Mouse (Mus musculus) common myeloid progenitor, adult 5-6 weeks (primary cell): Measurements from ENCODE around the gene Mxd4. TPM values are rescaled to one million over a fixed set of nuclear protein-coding genes. Genes with fewer than 3 reads are reported as not detected.
A peak's percentile ranks its signal among the peaks of the same experiment; 100 is the strongest.

Source experiments
- ATAC-seq: replicated peaks from 2 replicates; pipeline ENCODE4 v1.8.0; 2016; ENCODE audit warnings: low read depth, mild to moderate bottlenecking, moderate TSS enrichment, inconsistent platforms; ENCODE audit not compliant: poor library complexity, severe bottlenecking
- total RNA-seq: library from RNA; stranded (forward); fragments of 200-1000, 187-1606 nt; gene quantifications from 2 replicates; pipeline ENCODE4 v1.2.3, GENCODE M21; 2017

Mxd4 gene
- total RNA-seq, 1 experiment from 2014 or later: 31.0 TPM

DNA sequence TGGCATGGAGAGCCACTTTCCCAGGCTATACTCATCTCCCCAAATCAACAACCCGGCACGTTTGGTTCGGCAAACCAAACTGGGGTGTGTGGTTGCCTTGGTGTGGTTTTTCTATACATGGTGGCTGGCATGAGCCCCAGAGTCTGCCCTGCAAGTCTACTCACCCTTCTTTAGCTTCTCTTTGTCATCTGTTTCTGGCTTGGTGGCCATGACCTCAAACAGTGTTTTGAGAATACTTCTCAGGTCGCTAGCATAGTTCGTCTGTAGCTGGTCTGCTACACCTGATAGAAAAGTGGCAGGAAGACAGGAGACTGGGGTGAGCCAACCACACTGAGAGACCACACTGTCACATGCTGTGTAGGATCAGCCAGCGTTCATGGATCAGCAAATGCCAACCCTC lies 11.1 kb upstream of the Mxd4 start:
- no peak for ATAC-seq

DNA sequence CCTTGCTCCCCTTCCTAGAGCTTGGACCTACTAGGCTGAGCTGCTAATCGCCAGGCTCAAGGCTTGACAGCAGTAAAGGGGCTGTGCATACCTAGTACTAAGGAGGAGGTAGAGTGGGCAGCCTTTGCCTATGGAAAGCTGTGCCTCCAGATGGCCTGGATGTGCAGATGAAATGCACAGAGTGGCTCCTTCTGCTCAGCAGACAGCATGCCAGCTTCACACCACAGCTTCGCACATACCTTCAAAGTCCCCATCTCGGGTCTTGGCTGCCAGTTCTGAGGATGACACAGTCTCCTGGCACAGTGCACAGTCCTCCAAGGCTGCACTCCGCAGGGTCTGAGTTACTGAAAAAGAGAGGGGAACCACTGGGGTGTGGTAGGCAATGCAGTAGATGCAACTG lies 9.7 kb upstream of the Mxd4 start:
- ATAC-seq: no peak

DNA sequence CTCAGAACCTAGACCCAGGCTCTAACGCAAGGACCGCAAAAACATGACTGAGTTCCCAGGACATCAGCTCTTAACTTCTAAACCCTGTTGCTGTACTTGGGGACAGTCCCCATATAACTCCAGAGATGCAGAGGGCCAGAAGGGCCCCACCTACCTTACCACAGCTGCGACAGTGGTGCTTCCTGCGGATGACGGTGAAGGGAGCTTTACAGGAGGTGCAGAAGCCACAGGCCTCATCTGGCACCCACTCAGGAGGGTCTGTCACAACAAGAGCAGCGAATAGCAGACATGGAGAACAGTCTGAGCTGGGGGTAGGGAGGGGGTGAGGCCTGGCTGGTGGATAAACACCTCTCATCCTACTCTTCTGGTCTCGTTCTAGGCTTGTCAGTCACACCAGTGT lies 8.9 kb upstream of the Mxd4 start:
- ATAC-seq: peak; percentile 73

DNA sequence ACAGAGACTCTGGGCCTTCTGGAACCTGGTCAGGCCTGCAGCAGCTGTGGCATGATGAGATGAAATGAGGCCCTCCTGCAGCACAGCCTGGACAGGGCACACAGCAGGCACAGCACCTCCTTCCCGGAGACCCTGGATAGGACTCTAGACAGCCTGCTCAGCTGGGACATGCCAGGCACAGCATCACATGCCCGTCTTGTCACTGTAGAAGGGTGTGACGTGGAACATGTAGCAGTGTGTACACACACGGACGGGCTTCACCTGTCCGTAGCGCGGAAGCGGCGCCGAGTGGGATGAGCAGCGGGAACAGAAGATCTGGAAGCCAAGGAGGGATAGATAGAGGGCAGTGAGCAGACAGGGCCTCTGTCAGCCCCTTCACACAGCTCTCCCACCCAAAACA lies 8.3 kb upstream of the Mxd4 start:
- no peak for ATAC-seq

DNA sequence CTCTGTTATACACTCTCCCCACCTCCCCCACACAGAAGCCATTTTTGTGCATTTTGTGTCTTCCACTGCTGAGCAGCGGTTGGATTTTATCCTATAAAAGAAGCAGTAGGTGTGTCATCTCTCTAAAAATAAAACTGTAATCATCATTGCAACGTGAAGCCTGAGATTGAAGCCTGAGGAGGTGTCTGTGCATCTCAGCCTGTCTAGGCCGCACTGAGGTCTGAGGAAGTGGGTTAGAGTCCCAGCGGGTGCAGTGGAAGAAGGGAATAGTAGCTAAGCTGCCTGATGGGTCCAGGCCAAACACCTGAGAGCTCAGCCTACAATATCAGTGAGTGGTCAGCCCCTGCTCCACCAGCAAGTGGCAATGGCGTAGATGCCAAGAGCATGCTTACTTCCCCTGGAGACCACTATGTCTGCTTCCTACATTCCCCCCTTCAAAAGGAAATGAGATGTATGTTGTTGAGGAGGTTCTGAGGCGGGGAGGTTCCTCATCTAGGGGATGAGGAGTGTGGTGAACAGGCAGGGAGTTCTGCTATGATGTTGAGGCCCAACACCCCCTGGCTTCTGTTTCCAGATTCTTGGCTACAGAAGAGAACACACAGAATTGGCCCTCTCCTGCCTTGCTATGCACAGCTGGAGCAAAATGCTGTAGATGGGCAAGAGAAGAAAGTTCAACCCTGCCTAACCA lies 7.6 kb upstream of the Mxd4 start:
- peak; percentile 31 for ATAC-seq

DNA sequence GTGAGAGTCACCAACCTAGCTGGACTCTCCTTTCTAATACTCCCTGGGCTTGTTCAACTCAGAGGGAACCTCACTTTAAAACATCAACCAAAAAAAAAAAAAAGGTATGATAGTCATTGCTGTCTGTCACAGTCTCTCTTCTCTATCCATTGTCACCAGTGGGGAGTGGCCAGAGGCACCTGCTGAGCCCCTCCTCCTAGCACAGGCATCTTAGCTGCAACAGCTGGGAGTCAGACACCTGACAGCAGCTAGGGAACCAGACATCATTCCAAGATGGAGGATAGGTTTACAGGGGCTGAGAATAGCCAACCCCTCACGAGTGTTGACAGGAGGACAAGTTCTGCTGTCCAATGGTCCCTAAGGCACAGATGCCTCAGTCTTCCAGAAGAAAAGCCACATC lies 6.9 kb upstream of the Mxd4 start:
- no peak for ATAC-seq

DNA sequence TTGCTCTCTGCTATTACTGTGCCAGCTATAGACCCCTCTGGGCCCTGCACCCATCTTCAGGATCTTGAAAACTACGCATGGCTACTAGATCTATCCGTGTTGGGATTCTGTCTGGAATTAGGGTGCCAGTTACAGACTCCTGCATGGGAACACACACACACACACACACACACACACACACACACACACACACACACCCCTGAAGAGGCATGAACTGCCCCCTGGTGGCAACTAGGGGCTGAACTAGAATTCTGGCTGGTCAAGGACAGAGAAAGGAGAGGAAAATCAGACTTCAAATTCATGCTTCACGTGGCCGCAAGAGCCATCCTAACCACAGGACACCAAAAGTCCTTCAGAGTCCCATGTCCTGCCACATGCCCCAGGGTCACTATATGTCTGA lies 4.3 kb upstream of the Mxd4 start:
- no peak for ATAC-seq

DNA sequence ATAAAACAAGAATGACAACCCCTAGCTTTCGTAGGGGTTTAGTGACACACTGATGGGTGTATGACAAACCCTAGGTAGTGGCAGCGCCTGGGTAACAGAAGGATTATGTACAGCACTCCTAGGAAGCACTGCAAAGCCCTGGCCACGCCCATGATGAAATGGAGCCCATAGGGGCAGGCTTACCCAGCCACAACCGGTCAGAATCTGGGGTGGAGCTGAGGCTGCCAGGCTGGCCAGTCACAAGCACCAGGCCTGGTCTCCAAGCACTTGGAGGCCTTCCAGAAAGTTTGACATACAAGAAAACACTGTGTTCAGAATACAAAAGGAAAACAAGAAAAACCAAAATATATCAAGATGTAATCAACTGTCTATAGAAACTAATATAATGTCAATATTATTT lies 3.5 kb upstream of the Mxd4 start:
- ATAC-seq: no peak

DNA sequence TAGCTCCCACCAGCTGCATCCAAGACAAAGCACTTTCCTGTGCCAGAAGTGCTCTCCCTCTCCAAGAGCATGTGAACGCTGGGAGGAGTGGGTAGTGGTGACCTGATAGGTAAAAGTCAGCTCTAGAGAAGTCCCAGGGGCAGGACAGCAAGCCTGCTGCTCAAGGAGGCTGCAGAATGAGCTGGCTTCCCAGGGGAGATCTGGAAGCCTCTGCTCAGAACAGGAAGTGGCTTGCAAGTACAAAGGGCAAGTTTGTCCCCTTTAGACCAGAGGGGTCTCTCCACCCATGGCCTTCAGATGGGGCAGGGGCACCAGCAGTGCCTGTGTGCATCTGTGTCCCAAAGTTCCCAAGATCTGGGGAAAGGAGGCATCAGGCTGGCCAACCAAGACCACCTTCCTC lies 2.0 kb upstream of the Mxd4 start:
- no peak for ATAC-seq

DNA sequence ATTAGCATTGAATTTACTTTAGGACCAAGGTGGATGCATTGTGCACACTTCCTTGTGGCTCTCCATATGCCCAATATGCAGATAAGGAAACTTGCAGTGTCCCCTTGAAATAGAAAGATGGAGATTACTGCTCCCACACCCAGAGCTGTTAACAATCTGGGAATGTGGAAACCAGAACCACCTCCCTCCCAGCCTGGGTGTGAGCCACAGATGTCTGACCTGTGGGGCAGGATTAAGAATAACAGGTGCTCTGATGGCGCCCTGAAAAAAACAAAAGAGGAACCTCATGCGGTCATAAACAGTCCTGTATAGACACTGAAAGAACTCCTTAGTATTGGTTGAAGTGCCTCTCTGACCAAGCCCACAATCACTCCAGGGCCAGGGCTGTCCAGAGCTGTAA lies 1.3 kb upstream of the Mxd4 start:
- ATAC-seq: no peak

DNA sequence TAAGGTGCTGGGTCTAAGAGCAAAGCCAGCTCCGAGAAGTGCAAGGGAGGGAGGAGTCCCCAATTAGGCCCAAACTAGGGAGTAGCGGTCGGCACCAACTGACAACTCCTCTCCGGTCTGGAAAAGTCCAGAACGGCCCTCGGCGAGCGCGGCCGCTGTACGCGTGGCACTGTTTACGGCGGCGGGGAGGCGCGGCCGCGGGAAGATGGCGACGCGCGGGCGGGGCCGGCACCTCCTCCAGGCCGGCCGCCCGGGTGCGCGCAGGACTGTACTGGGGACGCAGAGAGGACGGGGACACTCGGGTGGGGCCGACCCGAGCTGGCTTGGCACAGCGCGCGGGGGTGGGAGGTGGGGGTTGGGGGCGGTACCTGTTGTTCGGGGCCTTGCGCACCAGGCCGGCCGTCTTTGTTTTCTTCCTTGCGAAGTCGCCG lies 544 bp downstream of the Mxd4 start:
- no peak for ATAC-seq

DNA sequence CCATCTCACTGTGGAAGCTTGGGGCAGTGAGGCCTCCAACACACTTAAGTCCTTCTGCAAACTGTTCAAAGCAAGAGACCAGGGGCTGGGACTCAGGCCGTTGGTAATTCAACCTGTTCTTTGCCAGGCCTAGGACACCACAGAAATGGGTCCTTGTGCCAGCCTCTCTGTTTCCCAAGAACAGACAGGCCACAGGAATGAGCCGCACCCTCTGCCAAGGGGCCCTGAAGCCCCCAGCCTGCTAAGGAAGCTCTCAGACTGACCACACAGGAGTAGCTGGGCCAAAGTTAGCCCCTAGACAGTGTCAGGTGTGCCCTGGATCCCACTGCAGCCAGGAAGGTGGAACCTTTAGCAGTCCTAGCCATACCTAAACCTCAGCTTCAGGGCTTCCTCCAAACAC lies 1.1 kb downstream of the Mxd4 start:
- no peak for ATAC-seq

DNA sequence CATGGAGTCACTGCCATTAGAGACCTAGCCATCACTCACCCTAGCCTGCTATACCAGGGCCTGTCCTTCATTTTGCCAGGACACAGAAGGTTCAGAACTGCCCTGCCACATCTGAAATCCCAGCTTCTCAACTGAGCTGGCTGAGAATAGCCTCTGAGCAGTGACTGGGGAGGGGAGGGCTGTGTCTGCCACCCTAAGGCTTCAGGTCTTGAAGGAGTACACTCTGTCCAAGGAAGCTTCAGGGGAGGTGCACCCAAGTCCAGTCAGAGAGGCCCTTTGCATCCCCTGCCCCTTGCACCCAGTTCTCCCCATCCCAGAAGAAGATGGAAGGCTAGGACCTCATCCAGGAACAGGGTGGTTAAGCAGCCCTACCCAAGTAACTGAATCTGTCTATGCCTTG lies 1.7 kb downstream of the Mxd4 start:
- ATAC-seq: no peak

DNA sequence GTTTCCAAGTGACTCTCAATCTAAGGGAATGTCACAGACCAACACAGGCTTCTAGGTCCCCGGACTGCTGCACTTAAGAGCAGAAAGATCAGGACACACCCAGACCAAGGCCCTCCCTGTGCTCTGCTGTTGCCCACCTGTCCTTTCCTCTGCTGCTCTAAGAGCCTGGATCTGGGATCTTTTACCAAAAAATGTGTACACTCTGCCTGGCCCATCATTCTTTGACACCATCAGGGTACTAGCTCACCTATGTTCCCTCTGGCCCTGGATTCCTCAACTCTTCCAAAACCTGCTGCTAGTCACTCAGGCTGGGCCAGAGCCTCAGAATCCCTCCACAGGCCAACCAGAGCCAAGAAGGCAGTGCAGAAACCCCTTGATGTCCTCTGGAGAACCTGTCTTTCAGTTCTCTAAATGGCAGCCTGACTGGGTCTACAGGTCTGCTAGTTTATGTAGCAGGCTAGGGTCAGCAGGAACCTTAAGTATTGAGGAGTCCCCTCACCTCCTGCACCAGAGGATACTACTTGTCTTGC lies 2.4 kb downstream of the Mxd4 start:
- no peak for ATAC-seq

DNA sequence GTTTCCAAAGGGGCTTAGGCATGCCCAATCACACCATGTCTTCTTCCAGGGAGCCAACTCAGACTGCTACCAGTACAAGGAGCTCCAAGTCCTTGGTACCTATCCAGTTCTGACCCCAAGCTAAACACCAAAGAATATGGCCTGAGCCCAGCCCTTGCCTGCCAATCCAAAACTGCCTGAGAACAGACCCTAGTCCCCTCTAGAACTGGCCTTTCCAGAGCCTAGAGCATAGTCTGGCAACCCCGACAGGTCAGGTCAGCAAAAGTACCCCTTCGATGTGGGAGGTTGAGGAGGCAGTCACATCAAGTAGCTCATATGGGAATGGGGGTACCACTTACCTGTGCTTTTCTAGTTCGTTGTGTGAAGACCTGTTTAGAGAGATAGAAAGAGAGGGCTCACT lies 3.5 kb downstream of the Mxd4 start:
- no peak for ATAC-seq

DNA sequence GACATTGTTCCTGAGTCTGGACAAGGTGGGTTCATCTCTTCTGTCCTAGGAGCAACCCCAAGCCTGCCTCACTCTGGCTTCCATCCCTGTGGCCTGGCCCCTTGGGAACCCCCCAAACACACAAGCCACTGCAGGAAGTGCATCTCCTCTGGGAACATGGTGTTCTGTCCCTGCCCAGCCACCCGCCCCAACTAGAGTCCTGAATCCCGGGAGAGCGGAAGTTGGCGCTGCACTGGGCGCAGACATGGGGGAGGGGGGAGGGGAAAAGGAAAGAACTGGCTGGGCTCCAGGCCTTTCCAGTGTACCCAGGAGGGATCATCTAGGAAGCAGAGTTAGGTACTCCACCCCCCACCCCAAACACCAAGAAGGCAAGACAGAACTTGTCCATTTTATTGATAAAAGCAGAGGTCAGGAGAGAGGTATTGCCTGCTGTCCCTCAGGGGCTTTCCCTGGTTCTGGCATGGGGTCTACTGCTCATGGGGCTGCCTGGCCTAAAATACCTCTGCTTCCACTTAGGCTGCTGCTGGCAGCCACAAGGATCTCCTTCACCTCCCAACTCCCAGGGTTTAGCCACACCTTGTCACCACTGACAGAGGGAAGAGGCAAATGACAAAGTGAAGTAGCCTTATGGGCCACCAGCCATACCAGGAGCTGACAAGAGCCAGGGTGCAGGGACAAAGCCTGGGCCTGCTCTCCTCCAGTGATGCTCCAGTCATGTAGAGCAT lies 4.2 kb downstream of the Mxd4 start:
- no peak for ATAC-seq

DNA sequence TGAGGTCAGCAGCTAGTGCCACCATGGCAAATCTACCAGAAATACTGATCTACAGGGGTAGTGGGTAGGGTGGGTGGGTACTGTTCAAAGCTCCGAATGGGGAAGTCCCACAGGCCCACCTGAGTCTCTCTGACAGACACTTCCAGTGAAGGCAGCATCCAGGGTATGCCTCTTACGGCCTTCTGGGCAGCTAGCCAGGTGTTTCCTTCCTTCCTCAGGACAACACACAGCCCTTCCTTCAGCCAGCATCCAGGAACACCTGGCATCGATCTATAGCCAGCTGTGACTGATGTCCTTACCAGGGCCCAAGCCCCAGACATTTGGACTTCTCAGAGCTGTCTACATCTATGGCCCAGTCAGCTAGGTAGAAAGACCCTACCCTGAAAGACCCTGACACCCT lies 5.0 kb downstream of the Mxd4 start:
- ATAC-seq: no peak

DNA sequence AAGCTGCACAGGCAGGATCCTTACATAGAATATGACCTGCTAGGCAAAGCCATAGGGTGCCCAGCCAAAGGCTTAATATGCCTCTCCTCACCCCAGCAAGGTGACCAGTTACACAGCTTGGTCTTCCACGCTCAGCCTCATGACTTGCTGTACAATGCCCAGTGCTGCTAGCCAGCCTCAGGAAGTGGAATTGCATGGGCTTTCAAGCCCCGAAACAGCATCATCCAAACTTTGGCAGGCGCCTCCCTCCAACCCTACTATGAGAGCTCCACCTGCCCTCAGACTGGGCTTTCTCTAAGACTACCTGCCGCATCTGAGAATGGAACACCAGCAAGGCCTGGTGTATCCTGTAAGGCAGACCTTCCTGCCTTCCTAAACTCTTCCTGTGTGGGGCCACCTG lies 9.7 kb downstream of the Mxd4 start:
- no peak for ATAC-seq

DNA sequence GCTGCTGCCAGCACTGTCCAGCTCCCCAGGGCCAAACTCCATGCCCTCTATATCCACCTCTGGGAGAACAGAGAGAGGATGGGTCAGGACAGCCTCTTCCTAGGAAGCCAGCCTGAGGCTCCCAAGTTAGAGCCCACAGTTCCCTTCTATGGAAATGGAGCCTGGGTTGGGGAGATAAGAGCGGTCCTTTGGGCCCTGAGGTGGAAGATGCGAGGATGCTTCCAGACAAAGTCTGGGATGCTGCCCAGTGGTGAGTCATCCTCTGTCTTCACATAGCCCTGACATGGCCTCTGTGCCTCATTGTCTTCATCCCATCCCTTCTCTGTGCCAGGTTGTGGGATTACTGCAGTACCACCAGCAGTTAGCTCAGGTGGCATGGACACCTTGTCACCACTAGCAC lies 10.4 kb downstream of the Mxd4 start:
- no peak for ATAC-seq

DNA sequence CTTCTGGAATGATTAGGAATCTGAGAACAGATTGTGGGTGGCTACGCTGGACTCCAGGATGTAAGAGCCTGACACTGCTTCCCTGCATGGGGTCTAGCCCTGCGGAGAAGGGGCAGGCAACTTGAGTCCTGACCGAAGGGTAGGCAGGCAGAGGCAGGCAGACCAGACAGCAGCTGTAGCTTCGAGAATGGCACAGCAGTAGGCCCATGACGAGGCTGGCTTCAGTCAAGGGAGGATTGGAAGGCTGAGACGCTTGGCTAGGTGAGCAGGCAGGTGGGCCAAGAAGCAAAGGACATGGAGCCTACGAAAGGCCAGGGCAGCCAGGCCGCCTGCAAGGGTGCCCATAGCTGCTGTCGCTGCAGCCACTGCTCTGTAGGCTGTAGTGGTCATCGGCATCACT lies 10.8 kb downstream of the Mxd4 start:
- ATAC-seq: no peak

DNA sequence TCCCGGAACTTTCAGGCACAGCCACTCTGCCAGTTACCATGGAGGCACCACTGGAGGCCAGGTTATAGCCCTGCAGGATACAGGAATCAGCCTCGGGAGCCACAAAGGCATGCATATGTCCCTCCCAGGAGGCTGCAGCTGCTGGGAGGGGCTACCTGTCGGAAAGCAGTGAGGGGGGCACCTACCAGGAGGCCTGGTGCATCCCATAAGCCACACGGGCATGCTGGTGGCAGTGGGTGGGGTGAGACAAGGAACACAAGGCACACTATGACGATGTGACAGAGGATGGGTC lies 12.2 kb downstream of the Mxd4 start:
- ATAC-seq: no peak
